Mouse (Mus musculus) lung, embryonic 15.5 days (tissue): ENCODE results near the gene Rimbp2. TPM values are rescaled to one million over a fixed set of nuclear protein-coding genes. Genes with fewer than 3 reads are reported as not detected.

Experiments
- ATAC-seq: fragments of 200-750 bp; cut with Nextera tagmentation; 2 replicates; pipeline ENCODE4 v1.8.0; 2017; ENCODE audit warnings: moderate number of reproducible peaks, borderline replicate concordance; ENCODE audit not compliant: low FRiP score, low TSS enrichment; ENCODE audit errors: extremely low read depth
- H3K27ac ChIP-seq: fragments of 300-500 bp; sonication (generic); 2 replicates; pipeline ENCODE4 v1.5.1; 2015; ENCODE audit warnings: moderate library complexity, mild to moderate bottlenecking, inconsistent platforms
- H3K27me3 ChIP-seq: fragments of 300-500 bp; sonication (generic); 2 replicates; pipeline ENCODE4 v1.6.1; 2015; ENCODE audit warnings: inconsistent platforms
- H3K36me3 ChIP-seq: fragments of 300-500 bp; sonication (generic); 2 replicates; pipeline ENCODE4 v1.6.1; 2015; ENCODE audit warnings: inconsistent platforms
- H3K4me1 ChIP-seq: fragments of 300-500 bp; sonication (generic); 2 replicates; pipeline ENCODE4 v1.6.1; 2015; ENCODE audit warnings: inconsistent platforms
- H3K4me2 ChIP-seq: fragments of 300-500 bp; sonication (generic); 2 replicates; pipeline ENCODE4 v1.6.1; 2015; ENCODE audit warnings: inconsistent platforms, mild to moderate bottlenecking, moderate library complexity
- H3K4me3 ChIP-seq: fragments of 300-500 bp; sonication (generic); 2 replicates; pipeline ENCODE4 v1.5.1; 2015; ENCODE audit warnings: mild to moderate bottlenecking, inconsistent platforms
- H3K9ac ChIP-seq: fragments of 300-500 bp; sonication (generic); 2 replicates; pipeline ENCODE4 v1.6.1; 2015; ENCODE audit warnings: inconsistent platforms
- H3K9me3 ChIP-seq: fragments of 300-500 bp; sonication (generic); 2 replicates; pipeline ENCODE4 v1.6.1; 2016; ENCODE audit warnings: inconsistent platforms
- WGBS: fragments of 180-500 bp; shearing (Covaris S2); methylation state at CpG from one replicate; pipeline ENCODE4 v1.1.7; 2015; 5-methylcytosine and 5-hydroxymethylcytosine counted together
- polyA plus RNA-seq: library from polyadenylated mRNA; unstranded; fragments of >200 nt; fragmentation: Nextera tagmentation; extraction: Ambion mirVana; gene quantifications from 2 replicates; pipeline ENCODE4 v1.2.1, GENCODE M21; 2015

Gene Rimbp2
- polyA plus RNA-seq, 1 experiment from 2014 or later: 0.26 TPM

DNA sequence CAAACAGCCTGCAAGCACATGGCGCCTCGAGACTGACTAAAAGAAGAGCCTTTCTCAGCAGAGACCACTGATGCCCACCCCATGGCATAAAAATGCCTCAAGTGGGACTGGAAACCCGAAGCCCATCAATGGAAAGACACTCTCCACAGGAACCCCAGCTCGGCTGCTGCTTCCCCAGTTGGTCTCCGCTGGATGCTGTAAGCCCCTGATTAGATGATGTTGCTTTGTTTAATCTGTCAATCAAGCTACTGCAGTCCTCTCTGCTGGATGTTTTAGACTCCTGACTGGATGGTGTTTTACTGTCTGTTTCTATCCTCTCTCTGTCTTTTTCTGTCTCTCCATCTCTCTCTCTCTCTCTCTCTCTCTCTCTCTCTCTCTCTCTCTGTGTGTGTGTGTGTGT, 33.2 kb downstream of the Rimbp2 start:
- 24% methylated on average over 5 of the region's 5 CpGs for WGBS
- H3K4me1 ChIP-seq: no peaks in the 10 kb centered on the region
- H3K4me2 ChIP-seq: no peak overlapping the region
- no peak for ATAC-seq
- no peaks in the 10 kb centered on the region for H3K27me3 ChIP-seq
- no peak overlapping the region for H3K27ac ChIP-seq
- H3K36me3 ChIP-seq: no peaks in the 10 kb centered on the region
- H3K9ac ChIP-seq: no peak overlapping the region
- H3K9me3 ChIP-seq: no peaks in the 10 kb centered on the region
- H3K4me3 ChIP-seq: no peak overlapping the region

- ATAC-seq: no peak
- no peaks in the 10 kb centered on the region for H3K36me3 ChIP-seq
- H3K9me3 ChIP-seq: no peaks in the 10 kb centered on the region
- H3K4me1 ChIP-seq: no peaks in the 10 kb centered on the region
- no peak overlapping the region for H3K27ac ChIP-seq
- no peak overlapping the region for H3K9ac ChIP-seq
- WGBS: 3% methylated on average over 10 of the region's 10 CpGs
- H3K27me3 ChIP-seq: no peaks in the 10 kb centered on the region
- no peak overlapping the region for H3K4me3 ChIP-seq
- H3K4me2 ChIP-seq: no peak overlapping the region
These were observed 35.9 kb downstream of the Rimbp2 start for GRCm38 (mm10) chr5:128917116-128917959.

DNA sequence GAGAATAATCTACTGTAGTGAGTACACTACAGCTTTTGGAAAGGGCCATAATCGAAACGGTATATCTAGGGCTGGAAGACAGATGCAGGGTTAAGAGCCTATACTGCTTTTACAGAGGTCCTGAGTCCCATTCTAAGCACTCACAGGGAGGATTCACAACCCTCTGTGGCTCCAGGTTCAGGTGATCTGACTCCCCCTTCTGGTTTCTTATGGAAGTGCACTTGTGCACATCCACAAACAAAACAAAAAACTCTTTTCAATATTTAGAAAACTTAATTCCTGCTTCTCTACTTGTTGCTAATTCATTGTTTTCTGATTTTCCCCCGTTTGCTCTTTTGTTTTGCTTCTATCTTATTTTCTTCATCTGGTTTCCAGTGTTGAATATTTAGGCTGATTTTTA, 39.5 kb downstream of the Rimbp2 start:
- Histone ChIP-seq H3K4me1 (no peaks in the 10 kb centered on the region), H3K4me2 (no peak overlapping the region), H3K36me3 (no peaks in the 10 kb centered on the region), H3K9ac (no peak overlapping the region), H3K27me3 (no peaks in the 10 kb centered on the region), H3K9me3 (no peaks in the 10 kb centered on the region), H3K4me3 (no peak overlapping the region), H3K27ac (no peak overlapping the region)
- no peak for ATAC-seq
- 64% methylated on average over 3 of the region's 3 CpGs for WGBS

DNA sequence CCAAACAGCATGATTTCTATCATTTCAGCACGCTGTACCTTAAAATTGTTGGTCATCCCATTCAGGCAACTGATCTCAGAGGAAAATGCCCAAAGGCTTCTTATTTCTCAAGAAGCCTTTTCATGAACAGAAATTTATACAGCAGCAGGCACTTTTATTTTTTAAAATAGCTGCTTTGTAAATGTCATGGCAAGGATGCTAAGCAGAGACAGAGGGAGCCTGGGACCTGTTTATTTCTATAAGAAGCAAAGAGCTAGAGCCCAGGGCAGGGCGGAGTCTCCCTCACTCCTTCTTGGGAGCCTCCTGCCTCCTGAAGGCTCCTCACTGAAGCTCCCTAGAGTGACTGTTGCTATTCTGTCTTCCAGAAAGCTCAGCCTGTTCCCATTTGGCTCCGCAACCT, 40.9 kb downstream of the Rimbp2 start:
- H3K36me3 ChIP-seq: no peaks in the 10 kb centered on the region
- H3K4me3 ChIP-seq: no peak overlapping the region
- no peak overlapping the region for H3K4me2 ChIP-seq
- H3K9me3 ChIP-seq: no peaks in the 10 kb centered on the region
- no peaks in the 10 kb centered on the region for H3K27me3 ChIP-seq
- no peaks in the 10 kb centered on the region for H3K4me1 ChIP-seq
- no peak for ATAC-seq
- H3K27ac ChIP-seq: no peak overlapping the region
- no peak overlapping the region for H3K9ac ChIP-seq
- WGBS: 85% methylated on average over 3 of the region's 3 CpGs

GRCm38 (mm10) chr5:128911593-128911992, 41.7 kb downstream of the Rimbp2 start:
- H3K4me3 ChIP-seq: no peak overlapping the region
- H3K9ac ChIP-seq: no peak overlapping the region
- no peaks in the 10 kb centered on the region for H3K36me3 ChIP-seq
- no peak overlapping the region for H3K4me2 ChIP-seq
- H3K4me1 ChIP-seq: no peaks in the 10 kb centered on the region
- H3K9me3 ChIP-seq: no peaks in the 10 kb centered on the region
- no peak overlapping the region for H3K27ac ChIP-seq
- no peak for ATAC-seq
- 72% methylated on average over 9 of the region's 9 CpGs for WGBS
- H3K27me3 ChIP-seq: no peaks in the 10 kb centered on the region

DNA sequence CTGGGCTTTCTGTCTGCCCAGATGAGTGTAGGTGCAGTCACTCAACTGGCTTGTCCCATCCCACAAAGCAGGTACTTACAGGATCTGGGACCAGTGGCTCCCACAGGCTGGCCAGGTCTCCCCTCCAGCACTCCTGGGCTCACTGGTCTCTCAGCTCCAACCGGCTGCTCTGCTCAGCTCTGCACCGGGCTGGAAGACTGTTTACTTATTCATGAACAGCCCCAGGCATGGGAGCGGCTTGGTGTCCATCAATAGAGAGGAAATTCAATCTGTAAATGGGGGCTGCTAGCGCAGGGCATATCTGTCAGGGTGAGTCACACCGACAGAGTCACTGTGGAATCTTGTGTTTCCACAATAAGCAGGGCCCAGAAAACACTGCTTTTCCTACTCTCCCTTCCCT, 49.2 kb downstream of the Rimbp2 start:
- Histone ChIP-seq H3K9me3 (no peaks in the 10 kb centered on the region), H3K4me3 (no peak overlapping the region), H3K27me3 (no peaks in the 10 kb centered on the region), H3K9ac (no peak overlapping the region), H3K36me3 (no peaks in the 10 kb centered on the region), H3K4me1 (no peaks in the 10 kb centered on the region), H3K4me2 (no peak overlapping the region), H3K27ac (no peak overlapping the region)
- WGBS: 12% methylated on average over 5 of the region's 5 CpGs
- no peak for ATAC-seq

DNA sequence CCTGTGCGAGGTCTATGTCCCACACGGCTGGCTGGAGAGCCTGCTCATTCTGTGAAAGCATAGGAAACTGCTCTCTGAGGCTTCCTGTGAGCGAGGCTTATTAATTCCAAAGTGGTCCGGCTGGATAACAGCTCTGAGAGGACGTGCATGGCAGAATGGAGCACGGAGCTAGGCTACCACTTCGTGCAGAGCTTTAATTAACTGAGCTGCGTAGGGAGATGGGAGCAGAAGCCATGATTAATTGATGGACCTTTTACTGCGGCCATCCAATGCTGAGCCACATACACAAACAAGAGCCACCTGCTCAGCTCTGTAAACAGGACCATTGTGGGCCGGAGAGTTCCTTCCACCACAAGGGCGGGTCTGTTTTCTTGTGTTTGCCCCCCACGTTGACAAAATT, 50.2 kb downstream of the Rimbp2 start:
- H3K4me2 ChIP-seq: no peak overlapping the region
- no peaks in the 10 kb centered on the region for H3K4me1 ChIP-seq
- WGBS: 43% methylated on average over 12 of the region's 12 CpGs
- H3K27me3 ChIP-seq: no peaks in the 10 kb centered on the region
- no peak overlapping the region for H3K9ac ChIP-seq
- H3K27ac ChIP-seq: no peak overlapping the region
- no peak overlapping the region for H3K4me3 ChIP-seq
- no peak for ATAC-seq
- H3K36me3 ChIP-seq: no peaks in the 10 kb centered on the region
- no peaks in the 10 kb centered on the region for H3K9me3 ChIP-seq

- no peak overlapping the region for H3K9ac ChIP-seq
- no peaks in the 10 kb centered on the region for H3K9me3 ChIP-seq
These were observed 53.3 kb downstream of the Rimbp2 start for GRCm38 (mm10) chr5:128899971-128900370.

GRCm38 (mm10) chr5:128894921-128895320, 58.4 kb downstream of the Rimbp2 start:
- WGBS: 73% methylated on average over 5 of the region's 5 CpGs
- no peak overlapping the region for H3K4me3 ChIP-seq
- no peaks in the 10 kb centered on the region for H3K36me3 ChIP-seq
- no peaks in the 10 kb centered on the region for H3K9me3 ChIP-seq
- no peak overlapping the region for H3K9ac ChIP-seq
- no peak overlapping the region for H3K27ac ChIP-seq
- H3K27me3 ChIP-seq: no peaks in the 10 kb centered on the region
- H3K4me2 ChIP-seq: no peak overlapping the region
- no peak for ATAC-seq
- H3K4me1 ChIP-seq: no peaks in the 10 kb centered on the region

More at GRCm38 (mm10) chr5:128899971-128900370, 53.3 kb downstream of the Rimbp2 start:
- 42% methylated on average over 13 of the region's 13 CpGs for WGBS
- Histone ChIP-seq H3K4me3 (no peak overlapping the region), H3K27ac (no peak overlapping the region), H3K4me2 (no peak overlapping the region), H3K36me3 (no peaks in the 10 kb centered on the region), H3K4me1 (no peaks in the 10 kb centered on the region), H3K27me3 (no peaks in the 10 kb centered on the region)
- no peak for ATAC-seq

- ATAC-seq: no peak
- no peak overlapping the region for H3K9ac ChIP-seq
- H3K27ac ChIP-seq: no peak overlapping the region
- no peaks in the 10 kb centered on the region for H3K4me1 ChIP-seq
- H3K4me3 ChIP-seq: no peak overlapping the region
- no peak overlapping the region for H3K4me2 ChIP-seq
- WGBS: 74% methylated on average over 3 of the region's 3 CpGs
- no peaks in the 10 kb centered on the region for H3K9me3 ChIP-seq
- no peaks in the 10 kb centered on the region for H3K36me3 ChIP-seq
- H3K27me3 ChIP-seq: no peaks in the 10 kb centered on the region
These were observed 65.7 kb downstream of the Rimbp2 start for GRCm38 (mm10) chr5:128887546-128887945.

DNA sequence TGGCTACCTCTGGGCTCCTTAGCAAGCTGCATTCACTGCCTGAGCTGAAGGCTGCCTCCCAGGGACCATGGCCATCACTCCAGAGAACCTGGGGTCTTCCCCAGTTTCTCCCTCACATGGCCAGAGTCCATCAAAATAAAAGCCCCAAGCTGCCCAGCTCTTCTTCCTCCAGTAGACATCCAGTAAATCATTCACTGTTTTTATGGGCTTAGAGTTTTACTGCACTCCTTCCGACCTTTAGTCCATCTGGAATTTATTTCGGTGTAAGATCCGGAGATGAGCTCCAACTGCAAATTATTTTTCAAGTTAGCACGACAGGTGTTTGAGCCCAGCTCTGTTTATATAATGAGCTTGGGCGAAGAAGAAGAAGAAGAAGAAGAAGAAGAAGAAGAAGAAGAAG, 69.0 kb downstream of the Rimbp2 start:
- Histone ChIP-seq H3K4me3 (no peak overlapping the region), H3K9me3 (no peaks in the 10 kb centered on the region), H3K9ac (no peak overlapping the region), H3K27ac (no peak overlapping the region), H3K4me1 (no peaks in the 10 kb centered on the region), H3K27me3 (no peaks in the 10 kb centered on the region), H3K4me2 (no peak overlapping the region), H3K36me3 (no peaks in the 10 kb centered on the region)
- WGBS: 68% methylated on average over 5 of the region's 5 CpGs
- ATAC-seq: no peak

DNA sequence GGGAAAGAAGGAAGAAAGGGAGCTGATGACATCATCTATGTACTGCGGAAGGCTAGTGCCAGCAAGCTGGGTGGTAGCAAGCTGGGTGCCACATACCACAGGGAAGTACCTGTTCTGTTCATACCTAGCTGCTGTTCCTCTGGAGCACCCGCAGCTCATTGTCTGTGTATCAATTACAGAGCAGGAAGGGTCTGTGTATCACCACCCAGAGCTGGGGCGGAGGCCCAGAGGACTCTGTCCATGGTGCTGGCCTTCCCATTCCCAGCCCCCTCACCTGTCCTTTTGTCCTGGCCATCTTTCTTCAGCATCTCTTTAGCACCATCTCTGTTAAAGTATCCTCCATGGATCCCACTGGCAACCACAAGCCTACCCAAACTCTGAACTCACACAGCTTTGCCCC, 74.2 kb downstream of the Rimbp2 start:
- no peaks in the 10 kb centered on the region for H3K4me1 ChIP-seq
- H3K9me3 ChIP-seq: no peaks in the 10 kb centered on the region
- no peak for ATAC-seq
- no peaks in the 10 kb centered on the region for H3K36me3 ChIP-seq
- H3K4me3 ChIP-seq: no peak overlapping the region
- WGBS: 30% methylated on average over 3 of the region's 3 CpGs
- H3K27ac ChIP-seq: no peak overlapping the region
- H3K9ac ChIP-seq: no peak overlapping the region
- no peak overlapping the region for H3K4me2 ChIP-seq
- H3K27me3 ChIP-seq: no peaks in the 10 kb centered on the region
